Mouse (Mus musculus) megakaryocyte, embryonic 14.5 days (primary cell): ENCODE measurements around the gene Ccdc102a.

Source experiments
- FLI1 ChIP-seq: IDR thresholded peaks from 2 replicates; pipeline ENCODE4 v1.6.1; 2012; ENCODE audit warnings: low read length, inconsistent platforms, mixed read lengths
- GATA1 ChIP-seq: IDR thresholded peaks from 3 replicates; pipeline ENCODE4 v1.6.1; 2012; ENCODE audit warnings: mixed read lengths, low read length, inconsistent platforms, borderline replicate concordance

DNA sequence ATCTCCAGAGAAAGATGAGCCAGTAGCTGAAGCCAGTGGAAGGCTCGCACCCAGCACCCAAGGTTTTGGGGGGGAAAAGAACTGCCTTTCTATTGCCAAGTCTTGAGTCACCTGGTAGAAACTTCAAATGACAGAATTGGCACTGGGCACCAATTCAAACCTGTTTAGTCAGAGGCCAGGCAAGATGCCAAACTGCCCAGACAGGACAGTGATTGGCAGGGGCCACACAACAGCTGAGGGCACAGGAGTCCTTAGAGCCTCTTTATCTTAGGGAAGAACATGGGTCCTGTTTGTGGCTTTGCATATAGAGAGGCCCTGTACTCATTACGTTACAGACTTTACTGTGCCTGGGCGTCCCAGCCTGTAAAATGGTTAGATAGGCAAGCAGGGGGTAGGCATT, 49.7 kb upstream of the Ccdc102a start:
- TF ChIP-seq GATA1 (no peak), FLI1 (no peak)
